Mouse (Mus musculus) bone marrow macrophage, adult 2 months (primary cell): ENCODE measurements around the gene A130010J15Rik.

Source experiments
- CTCF ChIP-seq: IDR thresholded peaks from 2 replicates; pipeline ENCODE4 v1.5.1; 2012; ENCODE audit warnings: low read depth, mild to moderate bottlenecking, low read length, moderate library complexity
- POLR2A ChIP-seq: IDR thresholded peaks from 2 replicates; pipeline ENCODE4 v1.6.1; 2012; ENCODE audit warnings: mild to moderate bottlenecking, low read depth, low read length, borderline replicate concordance

DNA sequence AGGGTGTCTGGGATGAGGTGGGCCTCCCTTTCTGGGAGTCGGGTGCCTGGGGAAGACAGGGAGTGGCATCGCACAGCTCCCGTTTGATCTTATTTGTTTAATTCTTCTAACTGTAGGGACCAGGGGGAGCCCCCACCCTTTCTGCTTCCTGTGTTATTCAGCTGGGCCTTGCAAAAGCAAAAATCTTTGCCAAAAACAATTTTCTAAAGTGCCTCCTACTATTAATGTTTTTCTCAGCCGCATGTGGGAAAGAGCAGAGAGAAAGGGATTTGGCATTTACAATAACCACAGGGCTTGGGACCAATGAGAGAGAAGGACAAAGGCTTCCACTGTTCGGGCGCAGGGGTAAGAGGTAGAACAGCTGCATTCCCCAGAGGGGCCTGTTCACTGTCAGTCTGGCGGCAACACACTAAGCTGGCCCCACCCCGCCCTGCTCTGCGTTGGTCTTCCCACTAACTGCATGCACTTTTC lies 21.3 kb downstream of the A130010J15Rik start:
- TF ChIP-seq POLR2A (no peak), CTCF (no peak)
